Mouse (Mus musculus): Measurements from ENCODE around the gene Trim45. TPM values are rescaled to one million over a fixed set of nuclear protein-coding genes. Genes with fewer than 3 reads are reported as not detected.

The Trim45 gene
- polyA plus RNA-seq, 1 experiment: 1.4 TPM

GRCm38 (mm10) chr3:100911498-100912213 is 10.3 kb upstream of the Trim45 start:
- Histone ChIP-seq H3K27ac (ENCODE audit: insufficient read depth, low read length) (no peak overlapping the region), H3K4me1 (ENCODE audit: control insufficient read depth, insufficient read depth, insufficient read length) (no peaks in the 10 kb centered on the region), H3K27me3 (ENCODE audit: control insufficient read depth, insufficient read depth, low read length) (no peaks in the 10 kb centered on the region), H3K4me3 (ENCODE audit: extremely low read depth, insufficient read depth, insufficient read length) (no peak overlapping the region), H3K36me3 (ENCODE audit: control insufficient read depth, insufficient read depth, low read length) (no peaks in the 10 kb centered on the region)
- WGBS: 76% methylated on average over 7 of the region's 7 CpGs
- TF ChIP-seq POLR2A (IDR thresholded peaks at IDR 0.05; ENCODE audit: low read depth, low read length) (no peak), CTCF (IDR thresholded peaks at IDR 0.05; ENCODE audit: extremely low read depth, insufficient read depth, insufficient read length, insufficient replicate concordance) (no peak)
- DNase-seq (ENCODE audit: low read depth in 1 of 2, low spot score in 2 of 2): no peak

GRCm38 (mm10) chr3:100916844-100917243 is 5.2 kb upstream of the Trim45 start:
- no peak for TF ChIP-seq CTCF (IDR thresholded peaks at IDR 0.05; ENCODE audit: extremely low read depth, insufficient read depth, insufficient read length, insufficient replicate concordance)
- TF ChIP-seq POLR2A (IDR thresholded peaks at IDR 0.05; ENCODE audit: low read depth, low read length): no peak
- Histone ChIP-seq H3K4me3 (ENCODE audit: extremely low read depth, insufficient read depth, insufficient read length) (no peak overlapping the region), H3K36me3 (ENCODE audit: control insufficient read depth, insufficient read depth, low read length) (no peaks in the 10 kb centered on the region), H3K27ac (ENCODE audit: insufficient read depth, low read length) (no peak overlapping the region), H3K27me3 (ENCODE audit: control insufficient read depth, insufficient read depth, low read length) (no peaks in the 10 kb centered on the region), H3K4me1 (ENCODE audit: control insufficient read depth, insufficient read depth, insufficient read length) (0 out of 2 replicates have a peak, but pooled peaks cover 2% of the 10 kb centered on the region)
- DNase-seq (ENCODE audit: low read depth in 1 of 2, low spot score in 2 of 2): peak in 1 of 2 experiments; percentile 46
- WGBS: 7% methylated on average over 7 of the region's 7 CpGs

GRCm38 (mm10) chr3:100920611-100921140 is 1.3 kb upstream of the Trim45 start:
- Histone ChIP-seq H3K4me3 (ENCODE audit: extremely low read depth, insufficient read depth, insufficient read length) (peak overlapping the region; percentile 43; the same call in 1 of the 2 replicates), H3K36me3 (ENCODE audit: control insufficient read depth, insufficient read depth, low read length) (no peaks in the 10 kb centered on the region), H3K27me3 (ENCODE audit: control insufficient read depth, insufficient read depth, low read length) (no peaks in the 10 kb centered on the region), H3K27ac (ENCODE audit: insufficient read depth, low read length) (no peak overlapping the region), H3K4me1 (ENCODE audit: control insufficient read depth, insufficient read depth, insufficient read length) (peaks cover 6% of the 10 kb centered on the region; the same call in 1 of the 2 replicates)
- DNase-seq (ENCODE audit: low read depth in 1 of 2, low spot score in 2 of 2): no peak
- WGBS: 30% methylated on average over 9 of the region's 9 CpGs
- no peak for TF ChIP-seq POLR2A (IDR thresholded peaks at IDR 0.05; ENCODE audit: low read depth, low read length)
- TF ChIP-seq CTCF (IDR thresholded peaks at IDR 0.05; ENCODE audit: extremely low read depth, insufficient read depth, insufficient read length, insufficient replicate concordance): no peak

GRCm38 (mm10) chr3:100922506-100923375 is 739 bp downstream of the Trim45 start:
- Histone ChIP-seq H3K4me1 (ENCODE audit: control insufficient read depth, insufficient read depth, insufficient read length) (peaks cover 4% of the 10 kb centered on the region; the same call in 1 of the 2 replicates), H3K4me3 (ENCODE audit: extremely low read depth, insufficient read depth, insufficient read length) (peak overlapping the region; percentile 60), H3K36me3 (ENCODE audit: control insufficient read depth, insufficient read depth, low read length) (no peaks in the 10 kb centered on the region), H3K27me3 (ENCODE audit: control insufficient read depth, insufficient read depth, low read length) (no peaks in the 10 kb centered on the region), H3K27ac (ENCODE audit: insufficient read depth, low read length) (no peak overlapping the region)
- no peak for DNase-seq (ENCODE audit: low read depth in 1 of 2, low spot score in 2 of 2)
- 33% methylated on average over 28 of the region's 28 CpGs for WGBS
- TF ChIP-seq CTCF (IDR thresholded peaks at IDR 0.05; ENCODE audit: extremely low read depth, insufficient read depth, insufficient read length, insufficient replicate concordance): no peak
- TF ChIP-seq POLR2A (IDR thresholded peaks at IDR 0.05; ENCODE audit: low read depth, low read length): no peak

- peaks cover 4% of the 10 kb centered on the region; the same call in 1 of the 2 replicates for H3K4me1 ChIP-seq (ENCODE audit: control insufficient read depth, insufficient read depth, insufficient read length)
- H3K27ac ChIP-seq (ENCODE audit: insufficient read depth, low read length): no peak overlapping the region
- H3K36me3 ChIP-seq (ENCODE audit: control insufficient read depth, insufficient read depth, low read length): no peaks in the 10 kb centered on the region
- H3K27me3 ChIP-seq (ENCODE audit: control insufficient read depth, insufficient read depth, low read length): no peaks in the 10 kb centered on the region
- DNase-seq (ENCODE audit: low read depth in 1 of 2, low spot score in 2 of 2): no peak
- H3K4me3 ChIP-seq (ENCODE audit: extremely low read depth, insufficient read depth, insufficient read length): no peak overlapping the region
- TF ChIP-seq CTCF (IDR thresholded peaks at IDR 0.05; ENCODE audit: extremely low read depth, insufficient read depth, insufficient read length, insufficient replicate concordance) (no peak), POLR2A (IDR thresholded peaks at IDR 0.05; ENCODE audit: low read depth, low read length) (no peak)
- 72% methylated on average over 6 of the region's 6 CpGs for WGBS
Measured at GRCm38 (mm10) chr3:100924065-100924732, 2.2 kb downstream of the Trim45 start.

GRCm38 (mm10) chr3:100925176-100925575 is 3.2 kb downstream of the Trim45 start:
- peaks cover 4% of the 10 kb centered on the region; the same call in 1 of the 2 replicates for H3K4me1 ChIP-seq (ENCODE audit: control insufficient read depth, insufficient read depth, insufficient read length)
- H3K4me3 ChIP-seq (ENCODE audit: extremely low read depth, insufficient read depth, insufficient read length): no peak overlapping the region
- no peaks in the 10 kb centered on the region for H3K36me3 ChIP-seq (ENCODE audit: control insufficient read depth, insufficient read depth, low read length)
- H3K27me3 ChIP-seq (ENCODE audit: control insufficient read depth, insufficient read depth, low read length): no peaks in the 10 kb centered on the region
- H3K27ac ChIP-seq (ENCODE audit: insufficient read depth, low read length): no peak overlapping the region
- WGBS: 89% methylated on average over 16 of the region's 16 CpGs
- no peak for DNase-seq (ENCODE audit: low read depth in 1 of 2, low spot score in 2 of 2)
- TF ChIP-seq CTCF (IDR thresholded peaks at IDR 0.05; ENCODE audit: extremely low read depth, insufficient read depth, insufficient read length, insufficient replicate concordance) (no peak), POLR2A (IDR thresholded peaks at IDR 0.05; ENCODE audit: low read depth, low read length) (no peak)
